Mouse (Mus musculus) left cerebral cortex, postnatal 36 days (tissue): ENCODE measurements at regions not wholly inside any gene's neighbourhood (a gene's known extent, or its start where the extent isn't known, plus 50 kb on each side); places are given as distances from the start of the nearest gene placed in this dataset.
A peak's percentile ranks its signal among the peaks of the same experiment; 100 is the strongest.

ENCODE experiments used
- DNase-seq, 2 experiments: peaks; one replicate each; pipeline ENCODE4 v3.0.0; 2021 to 2022; ENCODE audit warnings: low spot score in 2 of 2, mixed read lengths in 1 of 2
- intact Hi-C: fragments of 180-260 bp; cut with DNase I; formaldehyde crosslinking; loops from one replicate; pipeline ENCODE4 v1.15.1; 2025

GRCm38 (mm10) chr4:148384251-148385230 is 60.0 kb downstream of the Ubiad1 start:
- peak; percentile 67 to 73 for DNase-seq
- intact Hi-C loops: loop anchor here (5.0 kb wide), 1 partner anchor 43 kb away; no protein-coding TSS in a partner anchor

DNA sequence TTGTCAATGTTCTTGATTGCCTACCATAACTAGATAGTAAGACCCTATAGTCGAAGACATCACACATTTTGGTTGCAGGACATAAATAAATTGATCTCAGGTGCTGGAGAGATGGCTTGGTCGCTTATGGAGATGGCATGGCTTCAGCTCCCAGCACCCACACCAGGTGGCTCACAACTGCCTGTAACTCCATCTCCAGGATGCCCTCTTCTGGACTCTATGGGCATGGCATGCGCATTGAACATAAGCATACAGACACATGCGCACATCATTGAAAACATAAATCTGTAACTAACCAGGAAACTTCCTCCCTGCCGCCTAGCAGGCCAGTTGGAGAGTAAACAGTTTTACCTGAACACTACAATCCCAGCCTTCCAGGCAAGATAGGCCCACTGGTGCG is 64.0 kb downstream of the Ubiad1 start:
- intact Hi-C loops: no loop called here
- DNase-seq: no peak

DNA sequence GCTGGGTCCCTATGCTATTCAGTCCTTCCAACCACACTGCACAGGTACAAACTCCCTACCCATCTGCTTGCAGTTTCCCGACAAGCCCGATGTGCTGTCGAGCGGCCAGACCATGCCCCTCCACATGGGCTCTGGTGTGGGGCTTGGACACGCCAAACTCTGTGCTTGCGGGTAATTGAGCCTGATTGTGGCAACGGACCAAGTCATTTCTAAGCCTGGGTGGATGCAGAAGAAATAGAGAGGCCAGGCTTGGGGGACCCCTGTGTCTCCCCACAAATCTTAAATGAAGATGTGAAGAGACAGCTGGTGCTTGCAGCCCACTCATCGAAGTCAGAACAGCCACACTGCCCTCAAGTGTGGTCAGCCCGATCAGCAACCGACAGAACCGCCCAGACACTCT is 66.1 kb downstream of the Ubiad1 start:
- intact Hi-C loops: no loop called here
- DNase-seq: no peak

- intact Hi-C loops: no loop called here
- no peak for DNase-seq
These were observed 67.2 kb downstream of the Ubiad1 start for GRCm38 (mm10) chr4:148377368-148377767.

- DNase-seq: no peak
- intact Hi-C loops: no loop called here
These were observed 68.1 kb downstream of the Ubiad1 start for GRCm38 (mm10) chr4:148376439-148376838.

- no peak for DNase-seq
- intact Hi-C loops: no loop called here
These were observed 73.1 kb downstream of the Ubiad1 start for GRCm38 (mm10) chr4:148371489-148371888.

GRCm38 (mm10) chr4:148367671-148368070 is 76.9 kb downstream of the Ubiad1 start:
- intact Hi-C loops: no loop called here
- no peak for DNase-seq

DNA sequence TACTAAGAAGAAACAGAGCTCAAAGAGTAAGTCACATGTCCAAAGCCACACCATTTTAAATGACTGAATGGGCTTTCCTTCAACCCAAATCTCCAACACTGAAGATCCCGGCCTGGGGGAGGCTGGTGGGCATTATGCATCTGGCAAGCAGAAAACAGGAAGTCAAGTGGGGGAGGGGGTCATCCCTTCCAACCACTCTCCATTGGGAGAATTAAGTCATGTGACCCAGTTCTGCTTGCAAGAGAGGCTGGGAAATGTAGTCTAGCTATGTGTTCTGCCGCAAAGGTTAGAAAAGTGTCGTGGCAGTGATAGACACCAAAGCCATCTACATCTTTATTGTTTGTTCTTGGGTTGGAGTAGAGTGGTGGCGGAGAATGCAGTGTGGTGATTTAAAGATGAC is 78.0 kb upstream of the Disp3 start:
- intact Hi-C loops: no loop called here
- DNase-seq: no peak

- no peak for DNase-seq
- intact Hi-C loops: no loop called here
These were observed 75.8 kb upstream of the Disp3 start for GRCm38 (mm10) chr4:148363366-148364121.

GRCm38 (mm10) chr4:148360931-148361330 is 73.2 kb upstream of the Disp3 start:
- peak; percentile 72 to 79 for DNase-seq
- intact Hi-C loops: no loop called here

DNA sequence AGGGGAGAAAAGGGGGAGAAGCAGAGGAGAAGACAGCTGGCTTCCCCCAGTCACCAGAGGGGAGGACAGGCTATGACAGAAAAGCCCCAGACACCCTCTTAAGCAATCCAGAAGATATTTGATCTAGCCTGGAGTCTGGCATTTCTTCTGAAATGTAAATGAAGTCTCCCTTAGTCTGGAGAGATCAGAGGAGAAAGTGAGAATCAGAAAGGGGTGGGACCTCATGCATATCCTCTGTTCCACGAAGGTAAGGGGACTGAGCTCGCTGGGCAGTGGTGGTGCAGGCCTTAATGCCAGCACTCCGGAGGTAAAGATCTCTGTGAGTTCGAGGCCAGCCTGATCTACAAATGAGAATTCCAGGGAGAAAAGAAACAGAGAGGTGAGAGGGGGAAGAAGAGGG is 70.6 kb upstream of the Disp3 start:
- no peak for DNase-seq
- intact Hi-C loops: no loop called here

GRCm38 (mm10) chr4:148357221-148357621 is 69.5 kb upstream of the Disp3 start:
- DNase-seq: peak in 1 of 2 experiments; percentile 8
- intact Hi-C loops: no loop called here

DNA sequence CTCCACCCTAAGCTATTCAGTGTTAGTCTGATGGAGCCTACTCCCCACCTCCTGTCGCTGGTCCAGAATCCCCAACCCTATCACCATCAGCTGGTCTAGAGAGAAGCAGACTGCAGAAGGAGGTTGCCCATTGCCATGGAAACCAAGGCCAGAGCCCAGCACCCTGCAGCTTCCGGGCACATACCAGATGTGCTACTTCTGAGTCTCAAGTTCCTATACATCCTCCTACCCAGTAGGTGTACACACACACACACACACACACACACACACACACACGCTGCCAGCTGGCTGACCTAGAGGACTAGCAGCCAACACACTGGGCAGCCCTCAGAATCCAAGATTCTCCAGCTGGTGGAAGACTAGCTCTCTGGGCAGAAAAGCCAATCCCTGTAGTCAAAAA is 68.9 kb upstream of the Disp3 start:
- DNase-seq: peak; percentile 16 to 36
- intact Hi-C loops: no loop called here

DNA sequence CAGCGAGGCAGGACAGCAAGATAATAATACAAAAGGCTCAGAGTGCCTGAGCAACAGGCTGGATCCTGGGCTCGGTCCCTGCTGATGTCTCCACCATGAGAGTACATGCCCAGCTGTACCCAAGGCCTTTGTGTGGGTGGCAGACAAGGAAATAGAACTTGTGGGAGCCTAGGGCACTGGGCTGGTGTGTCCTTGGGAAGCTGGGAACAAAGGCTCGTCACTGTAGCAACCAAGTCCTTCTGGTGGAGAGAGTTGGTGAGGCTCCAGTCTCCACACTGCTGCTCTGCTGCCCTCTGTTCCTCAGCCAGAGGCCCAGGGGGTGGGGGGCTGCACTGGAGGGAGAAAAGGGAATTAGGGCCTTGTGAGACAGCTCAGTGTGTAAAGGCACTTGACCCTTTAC is 66.2 kb upstream of the Disp3 start:
- no peak for DNase-seq
- intact Hi-C loops: loop anchor here (5.0 kb wide), 1 partner anchor 78 kb away; no protein-coding TSS in a partner anchor

- DNase-seq: no peak
- intact Hi-C loops: loop anchor here (5.0 kb wide), 1 partner anchor 80 kb away; no protein-coding TSS in a partner anchor
These were observed 64.9 kb upstream of the Disp3 start for GRCm38 (mm10) chr4:148352690-148353089.

DNA sequence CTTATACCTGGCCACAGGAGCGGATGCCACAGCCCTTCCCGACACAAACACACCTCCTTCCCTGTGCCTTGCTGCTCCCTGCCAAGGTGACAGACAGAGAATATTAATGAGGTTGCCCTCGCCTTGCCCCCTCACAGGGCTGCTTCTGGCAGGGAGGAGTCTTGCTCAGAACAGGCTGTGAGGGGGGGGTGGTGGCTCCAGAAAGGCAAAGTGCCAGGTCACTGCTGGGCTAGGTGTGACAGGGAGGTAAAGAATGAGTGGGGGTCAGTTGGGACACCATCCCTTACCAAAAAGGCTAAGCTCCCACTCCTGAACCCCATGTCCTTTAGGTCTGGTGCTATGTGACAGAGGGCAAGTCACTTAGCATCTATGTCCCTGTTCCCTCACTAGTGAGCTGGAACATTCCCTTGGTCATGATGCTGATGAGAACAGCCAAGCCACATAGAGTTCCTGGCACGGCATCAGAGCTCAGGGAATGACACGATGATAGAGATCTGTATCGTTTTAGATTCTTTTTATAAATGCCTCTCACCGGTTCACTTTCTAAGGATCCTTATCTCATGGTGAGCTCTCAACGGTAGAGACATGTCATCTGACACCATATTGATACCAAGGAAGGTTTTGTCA is 53.9 kb upstream of the Disp3 start:
- DNase-seq: no peak
- intact Hi-C loops: no loop called here

- intact Hi-C loops: no loop called here
- DNase-seq: no peak
These were observed 52.6 kb upstream of the Disp3 start for GRCm38 (mm10) chr4:148340342-148340741.

DNA sequence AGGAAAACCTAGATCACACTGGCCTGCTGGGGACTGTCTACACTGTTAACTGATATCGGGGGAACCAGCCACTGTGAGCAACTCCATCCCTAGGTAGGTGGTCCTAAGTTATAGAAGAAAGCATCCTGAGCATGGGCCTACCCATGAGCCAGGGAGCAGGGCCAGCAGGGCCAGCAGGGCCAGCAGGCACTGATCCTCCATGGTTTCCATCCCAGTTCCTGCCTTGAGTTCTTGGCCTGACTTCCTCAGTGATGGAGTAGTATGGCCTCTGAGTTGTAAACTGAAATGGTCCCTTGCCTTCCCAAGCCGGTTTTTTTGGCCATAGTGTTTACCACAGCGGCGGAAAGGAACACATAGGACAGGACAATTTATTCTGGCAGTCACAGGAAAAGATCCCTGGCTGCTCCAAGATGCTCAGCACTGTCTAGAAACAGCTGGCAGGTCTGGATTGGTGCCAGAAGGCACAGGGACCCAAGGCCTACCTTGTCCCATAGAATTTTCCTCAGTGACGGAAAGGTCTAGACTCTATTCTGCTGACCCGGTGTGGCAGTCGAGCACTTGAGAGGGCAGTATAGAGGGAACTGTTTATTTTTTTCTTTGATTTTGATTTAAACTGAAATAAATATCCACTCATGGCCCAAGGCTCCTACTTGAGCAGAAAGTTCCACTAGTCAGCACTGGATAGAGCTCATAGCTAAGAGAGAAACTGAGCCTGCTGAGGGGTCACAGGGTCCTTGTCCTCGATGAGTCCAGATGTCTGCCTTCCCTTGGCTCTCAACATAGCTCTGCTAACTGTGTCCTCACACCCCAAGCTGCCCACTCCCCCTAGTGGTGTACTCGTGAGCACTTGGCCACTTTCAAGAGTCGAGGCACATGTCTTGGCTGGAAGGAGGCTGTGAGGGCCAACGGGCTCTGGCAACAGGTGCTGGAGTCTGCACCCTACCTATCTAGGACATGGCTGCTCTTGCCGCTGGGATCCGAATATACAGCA is 50.4 kb upstream of the Disp3 start:
- intact Hi-C loops: no loop called here

More for the DNA sequence above, 50.4 kb upstream of the Disp3 start:
- DNase-seq: no peak
